Mouse (Mus musculus): ENCODE measurements around the gene Tgds. TPM values are rescaled to one million over a fixed set of nuclear protein-coding genes. Genes with fewer than 3 reads are reported as not detected.
"Not testable (repeated sequence)": the region's sequence is repeated elsewhere in the genome, so short reads cannot be mapped to it uniquely, and the experiment has no call there.

The Tgds gene
- total and polyA plus RNA-seq, 2 experiments from 2014 or later = 4.3 to 7.3 TPM

GRCm38 (mm10) chr14:118126301-118126700, 6.3 kb downstream of the Tgds start:
- no peaks in the 10 kb centered on the region for H3K9me3 ChIP-seq (ENCODE audit: low read length)
- peaks cover 15% of the 10 kb centered on the region for H3K36me3 ChIP-seq (ENCODE audit: insufficient read depth, low read length)
- TF ChIP-seq CTCF (IDR thresholded peaks at IDR 0.05) = no peak
- DNase-seq (ENCODE audit: low spot score) (no peak), ATAC-seq (ENCODE audit: low FRiP score) (no peak)
- H3K27ac ChIP-seq (ENCODE audit: low read depth, low read length) = no peak overlapping the region
- WGBS = 91% methylated on average over 5 of the region's 5 CpGs
- H3K9ac ChIP-seq (replicated peaks; ENCODE audit: low read length, poor library complexity, severe bottlenecking) = no peak overlapping the region
- H3K27me3 ChIP-seq (ENCODE audit: insufficient read depth, low read length) = no peaks in the 10 kb centered on the region
- no peak overlapping the region for H3K4me2 ChIP-seq (ENCODE audit: low read depth, low read length, poor library complexity, severe bottlenecking)
- H3K4me3 ChIP-seq (ENCODE audit: low read depth, low read length) = no peak overlapping the region
- no peaks in the 10 kb centered on the region for H3K4me1 ChIP-seq (ENCODE audit: insufficient read depth, low read length)

GRCm38 (mm10) chr14:118124771-118125170, 7.8 kb downstream of the Tgds start:
- WGBS = 88% methylated on average over 4 of the region's 4 CpGs
- Histone ChIP-seq H3K36me3 (ENCODE audit: insufficient read depth, low read length) (peaks cover 25% of the 10 kb centered on the region), H3K9me3 (ENCODE audit: low read length) (no peaks in the 10 kb centered on the region), H3K4me3 (ENCODE audit: low read depth, low read length) (no peak overlapping the region), H3K27ac (ENCODE audit: low read depth, low read length) (no peak overlapping the region), H3K9ac (replicated peaks; ENCODE audit: low read length, poor library complexity, severe bottlenecking) (no peak overlapping the region), H3K27me3 (ENCODE audit: insufficient read depth, low read length) (no peaks in the 10 kb centered on the region), H3K4me2 (ENCODE audit: low read depth, low read length, poor library complexity, severe bottlenecking) (no peak overlapping the region), H3K4me1 (ENCODE audit: insufficient read depth, low read length) (no peaks in the 10 kb centered on the region)
- no peak for ATAC-seq (ENCODE audit: low FRiP score)
- no peak for DNase-seq (ENCODE audit: low spot score)
- TF ChIP-seq CTCF (IDR thresholded peaks at IDR 0.05) = no peak

- Histone ChIP-seq H3K9ac (replicated peaks; ENCODE audit: low read length, poor library complexity, severe bottlenecking) (no peak overlapping the region), H3K9me3 (ENCODE audit: low read length) (no peaks in the 10 kb centered on the region), H3K4me3 (ENCODE audit: low read depth, low read length) (no peak overlapping the region), H3K27ac (ENCODE audit: low read depth, low read length) (no peak overlapping the region), H3K4me2 (ENCODE audit: low read depth, low read length, poor library complexity, severe bottlenecking) (no peak overlapping the region), H3K36me3 (ENCODE audit: insufficient read depth, low read length) (peaks cover 28% of the 10 kb centered on the region), H3K4me1 (ENCODE audit: insufficient read depth, low read length) (no peaks in the 10 kb centered on the region), H3K27me3 (ENCODE audit: insufficient read depth, low read length) (no peaks in the 10 kb centered on the region)
- TF ChIP-seq CTCF (IDR thresholded peaks at IDR 0.05) = no peak
- ATAC-seq (ENCODE audit: low FRiP score) (no peak), DNase-seq (ENCODE audit: low spot score) (no peak)
- WGBS = 93% methylated on average over 5 of the region's 5 CpGs
Observed at GRCm38 (mm10) chr14:118124129-118124528, 8.4 kb downstream of the Tgds start.

GRCm38 (mm10) chr14:118113116-118113515, 19.4 kb downstream of the Tgds start:
- Histone ChIP-seq H3K36me3 (ENCODE audit: insufficient read depth, low read length) (peaks cover 43% of the 10 kb centered on the region), H3K9ac (replicated peaks; ENCODE audit: low read length, poor library complexity, severe bottlenecking) (no peak overlapping the region), H3K27ac (ENCODE audit: low read depth, low read length) (no peak overlapping the region), H3K27me3 (ENCODE audit: insufficient read depth, low read length) (no peaks in the 10 kb centered on the region), H3K4me1 (ENCODE audit: insufficient read depth, low read length) (no peaks in the 10 kb centered on the region), H3K4me2 (ENCODE audit: low read depth, low read length, poor library complexity, severe bottlenecking) (no peak overlapping the region), H3K4me3 (ENCODE audit: low read depth, low read length) (no peak overlapping the region), H3K9me3 (ENCODE audit: low read length) (no peaks in the 10 kb centered on the region)
- no peak for ATAC-seq (ENCODE audit: low FRiP score)
- DNase-seq (ENCODE audit: low spot score) = no peak
- TF ChIP-seq CTCF (IDR thresholded peaks at IDR 0.05) = no peak
- WGBS = 95% methylated on average over 6 of the region's 6 CpGs

GRCm38 (mm10) chr14:118107479-118107878, 25.1 kb downstream of the Tgds start:
- not testable (repeated sequence) for DNase-seq (ENCODE audit: low spot score); H3K4me3 ChIP-seq (ENCODE audit: low read depth, low read length); H3K4me2 ChIP-seq (ENCODE audit: low read depth, low read length, poor library complexity, severe bottlenecking); H3K9me3 ChIP-seq (ENCODE audit: low read length); H3K27ac ChIP-seq (ENCODE audit: low read depth, low read length); H3K4me1 ChIP-seq (ENCODE audit: insufficient read depth, low read length); H3K36me3 ChIP-seq (ENCODE audit: insufficient read depth, low read length); H3K9ac ChIP-seq (replicated peaks; ENCODE audit: low read length, poor library complexity, severe bottlenecking); ATAC-seq (ENCODE audit: low FRiP score); H3K27me3 ChIP-seq (ENCODE audit: insufficient read depth, low read length)
- WGBS = 95% methylated on average over 2 of the region's 2 CpGs

- Histone ChIP-seq H3K4me2 (ENCODE audit: low read depth, low read length, poor library complexity, severe bottlenecking) (no peak overlapping the region), H3K9ac (replicated peaks; ENCODE audit: low read length, poor library complexity, severe bottlenecking) (no peak overlapping the region), H3K27ac (ENCODE audit: low read depth, low read length) (no peak overlapping the region), H3K4me3 (ENCODE audit: low read depth, low read length) (no peak overlapping the region), H3K9me3 (ENCODE audit: low read length) (no peaks in the 10 kb centered on the region), H3K27me3 (ENCODE audit: insufficient read depth, low read length) (no peaks in the 10 kb centered on the region), H3K36me3 (ENCODE audit: insufficient read depth, low read length) (no peaks in the 10 kb centered on the region), H3K4me1 (ENCODE audit: insufficient read depth, low read length) (no peaks in the 10 kb centered on the region)
- 80% methylated on average over 14 of the region's 14 CpGs for WGBS
- ATAC-seq (ENCODE audit: low FRiP score) = no peak
- no peak for DNase-seq (ENCODE audit: low spot score)
- no peak for TF ChIP-seq CTCF (IDR thresholded peaks at IDR 0.05)
Observed at GRCm38 (mm10) chr14:118101227-118101990, 31.1 kb downstream of the Tgds start.
